Mouse (Mus musculus) central nervous system, embryonic 11.5 days (tissue): ENCODE results near the gene Sirt5. TPM values are rescaled to one million over a fixed set of nuclear protein-coding genes. Genes with fewer than 3 reads are reported as not detected.

ENCODE experiments used
- polyA plus RNA-seq: library from polyadenylated mRNA; depleted of rRNA; stranded (reverse); fragments of >200 nt; gene quantifications from 2 replicates; pipeline ENCODE4 v1.2.3, GENCODE M21; 2012; rRNA removed

Sirt5 gene
- polyA plus RNA-seq, result 20.5 and 22.3 TPM in 2 replicates

DNA sequence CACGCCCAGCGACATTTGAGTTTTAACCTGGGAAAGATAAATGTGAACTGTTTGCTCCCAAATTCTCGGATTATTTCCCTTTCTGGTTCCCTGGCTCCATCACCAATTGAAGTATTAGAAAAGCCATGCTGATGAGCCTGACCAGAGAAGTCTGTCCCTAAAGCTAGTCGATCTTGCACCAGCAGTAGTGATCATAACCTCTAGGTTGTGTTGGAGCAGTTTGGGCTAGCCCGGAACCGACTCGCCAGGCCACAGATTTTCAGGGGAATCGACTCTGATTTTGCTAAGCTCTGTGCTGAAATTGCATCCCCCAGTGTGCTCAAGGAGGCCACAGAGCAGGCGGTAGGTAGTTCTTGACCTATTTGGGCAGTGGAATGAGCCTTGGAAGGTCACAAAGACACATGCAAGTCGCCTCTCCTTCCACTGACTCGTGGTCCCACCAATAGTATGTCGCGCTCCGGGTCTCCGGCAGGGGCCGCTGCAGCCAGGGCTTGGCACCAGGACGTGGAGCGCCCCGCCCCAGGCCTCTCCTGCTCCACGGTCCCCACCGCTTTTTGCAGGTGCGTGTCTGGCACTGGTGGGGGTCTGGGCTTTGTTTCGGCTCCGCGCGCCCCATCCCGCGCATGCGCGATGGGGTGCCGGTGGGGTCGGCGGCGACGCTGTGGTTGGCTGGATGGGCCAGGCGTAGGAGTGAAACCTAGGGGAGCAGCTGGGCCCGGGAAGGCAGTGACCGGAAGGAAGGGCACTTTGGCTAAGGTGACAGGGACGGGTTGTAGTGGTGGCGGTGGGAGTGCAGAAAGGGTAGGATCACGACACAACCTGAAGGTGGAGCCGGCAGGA is at the start of gene Sirt5:
TSS of gene Sirt5 (plus strand) at position 512 of the 840 bp plus-strand sequence.

DNA sequence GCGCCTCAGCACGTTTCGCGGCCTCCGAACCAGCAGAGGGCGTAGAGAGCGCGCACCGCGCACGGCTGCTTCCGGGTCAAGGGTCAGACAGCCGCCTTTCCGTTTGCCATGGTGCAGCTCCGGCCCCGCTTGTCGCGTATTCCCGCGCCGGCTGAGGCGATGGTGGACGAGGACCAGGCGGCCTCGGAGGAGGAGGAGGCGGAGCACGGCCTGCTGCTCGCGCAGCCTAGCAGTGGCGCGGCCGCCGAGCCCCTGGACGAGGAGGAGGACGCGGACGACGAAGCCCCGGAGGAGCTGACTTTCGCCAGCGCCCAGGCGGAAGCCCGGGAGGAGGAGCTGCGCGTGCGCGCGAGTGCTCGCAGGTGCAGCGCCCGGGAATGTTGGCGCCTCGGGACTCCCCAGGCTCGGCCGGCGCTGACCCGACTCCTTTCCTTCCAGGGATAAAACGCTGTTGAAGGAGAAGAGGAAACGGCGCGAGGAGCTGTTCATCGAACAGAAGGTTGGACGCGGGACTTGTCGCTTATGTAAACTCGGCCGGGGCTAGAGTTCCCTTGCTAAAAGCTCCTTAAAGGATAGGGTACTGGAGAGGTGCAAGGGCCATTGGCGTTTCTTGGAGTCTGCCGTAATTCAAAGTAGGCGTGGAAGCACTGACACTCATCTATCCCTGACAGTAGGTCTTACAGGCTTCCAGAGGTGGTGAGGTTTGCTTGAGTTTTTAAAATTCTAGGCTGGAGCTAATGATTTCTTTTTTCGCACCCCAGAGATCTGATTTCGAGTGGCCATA is 33.2 kb downstream of the Sirt5 start, which contains the start of gene Nol7:
TSS of gene Nol7 (plus strand) at position 94 of the 784 bp plus-strand sequence.

Other genes starting within 250 kb of the Sirt5 start
- gene Tbc1d7, start 194.0 kb upstream of the Sirt5 start, polyA plus RNA-seq, result 35.4 and 39.2 TPM in 2 replicates
- 1.4 and 1.7 TPM in 2 replicates for gene Gfod1, start 61.3 kb upstream of the Sirt5 start, polyA plus RNA-seq
- 124 and 215 TPM in 2 replicates for gene Nol7, start 32.9 kb downstream of the Sirt5 start, polyA plus RNA-seq
- 26.4 and 43.2 TPM in 2 replicates for gene Ranbp9, start 115.8 kb downstream of the Sirt5 start, polyA plus RNA-seq
- 12.1 and 15.0 TPM in 2 replicates for gene Mcur1, start 194.7 kb downstream of the Sirt5 start, polyA plus RNA-seq